Mouse (Mus musculus): ENCODE results near the gene Olfr452. TPM values are rescaled to one million over a fixed set of nuclear protein-coding genes. Genes with fewer than 3 reads are reported as not detected.

The Olfr452 gene
- not detected in 2 replicates for polyA plus RNA-seq (2012; rRNA removed)

DNA sequence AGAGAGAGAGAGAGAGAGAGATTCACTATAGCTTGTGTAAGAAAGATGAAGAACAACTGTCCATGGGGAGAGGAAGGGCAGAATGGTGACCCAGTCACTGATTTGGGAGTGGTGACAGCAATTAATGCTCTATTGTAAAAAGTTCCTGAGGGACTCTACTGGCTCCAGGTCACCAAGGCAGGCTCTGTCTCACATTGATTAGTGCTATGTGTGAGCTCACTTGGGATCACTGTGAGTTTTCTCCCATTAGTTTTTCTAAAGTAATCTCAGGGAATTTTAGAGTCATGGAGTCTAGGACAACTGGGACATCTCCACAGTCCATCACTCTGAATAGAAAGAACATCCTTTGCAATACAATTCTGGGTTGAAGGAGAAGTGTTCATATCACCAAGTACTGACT, at the start of gene Olfr452:
TSS of gene Olfr452 (plus strand) at position 301 of the 400 bp plus-strand sequence.

DNA sequence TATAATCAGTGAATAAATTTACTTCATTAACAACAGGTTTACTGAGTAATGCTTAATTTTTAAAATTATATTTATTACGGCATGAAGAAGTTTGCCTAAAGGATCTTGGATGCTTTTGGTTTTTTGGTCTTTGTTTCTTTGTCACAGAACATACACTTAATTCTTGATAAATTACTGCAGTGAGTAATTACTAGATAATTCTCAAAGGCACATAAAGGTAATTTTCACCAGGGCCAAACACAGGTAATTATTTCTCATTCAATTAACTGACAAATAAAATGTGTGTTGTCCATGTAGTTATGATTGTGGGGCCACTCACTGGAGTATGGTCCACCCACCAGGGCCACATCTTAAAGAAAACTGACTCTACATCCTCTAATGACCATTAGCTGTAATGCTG, 45.8 kb upstream of the Olfr452 start, which contains the start of gene Olfr453:
TSS of gene Olfr453 (plus strand) at position 301 of the 400 bp plus-strand sequence.

DNA sequence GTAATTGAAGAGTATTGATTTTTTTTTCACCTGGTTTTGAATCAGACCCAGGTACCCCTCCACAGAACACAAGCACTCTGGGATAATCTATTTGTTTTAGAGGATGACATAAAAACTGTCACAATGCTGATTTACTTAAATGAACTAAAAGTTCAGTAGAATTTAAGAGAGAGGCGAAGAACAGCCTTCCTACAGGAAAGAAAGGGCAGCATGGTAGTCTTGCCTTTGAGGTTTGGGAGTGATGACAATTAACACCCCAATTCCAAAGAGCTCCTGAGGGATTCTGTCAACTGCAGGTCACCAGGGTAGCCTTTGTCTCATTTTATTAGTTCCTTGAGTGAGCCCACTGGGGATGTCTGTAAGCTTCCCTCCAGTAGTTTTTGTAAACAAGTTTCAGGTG, 28.8 kb upstream of the Olfr452 start, which contains the start of gene Olfr38:
TSS of gene Olfr38 (plus strand) at position 301 of the 400 bp plus-strand sequence.

DNA sequence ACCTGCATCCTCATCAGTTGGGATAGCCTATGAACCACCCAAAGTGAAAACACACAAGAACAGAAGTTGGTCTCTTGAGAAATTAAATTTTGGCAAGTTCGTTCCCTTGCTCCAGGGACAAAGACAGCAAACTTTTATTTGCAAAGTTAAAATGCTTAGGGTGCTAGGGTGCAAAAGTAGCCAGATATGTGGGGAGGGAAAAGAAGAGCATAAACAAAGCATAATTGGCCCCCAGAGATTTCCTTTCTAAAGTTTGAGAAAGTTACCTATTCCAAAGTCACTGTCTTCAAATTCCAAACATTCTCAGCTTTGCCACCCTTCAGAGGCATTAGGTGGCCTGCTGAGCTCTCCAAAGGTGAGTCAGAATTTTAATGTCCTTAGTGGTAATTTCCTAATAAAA, 26.7 kb downstream of the Olfr452 start, which contains the start of gene Olfr450:
TSS of gene Olfr450 (plus strand) at position 301 of the 400 bp plus-strand sequence.

DNA sequence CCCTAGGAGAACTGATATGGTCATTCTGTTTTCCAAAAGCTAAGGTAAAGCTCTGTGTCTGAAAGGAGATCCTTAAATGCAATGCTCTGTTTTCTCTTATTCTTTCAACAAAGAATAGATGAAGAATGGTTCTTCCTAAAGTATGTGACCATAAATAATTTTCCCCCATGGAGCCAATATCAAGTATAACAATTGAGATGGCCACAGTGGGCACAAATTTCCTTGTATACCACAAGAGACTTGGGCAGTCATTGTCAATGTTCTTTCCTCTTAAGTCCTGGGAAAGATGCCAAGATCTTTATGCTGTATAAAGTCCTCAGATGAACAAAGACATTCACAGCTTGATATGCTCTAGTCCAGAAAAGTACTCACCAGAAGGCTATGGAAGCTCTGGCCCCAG, 49.2 kb downstream of the Olfr452 start, which contains the start of gene Olfr449:
TSS of gene Olfr449 (plus strand) at position 301 of the 400 bp plus-strand sequence.

Other genes starting within 250 kb of the Olfr452 start
- not detected in 2 replicates for gene Olfr455, start 237.5 kb upstream of the Olfr452 start, polyA plus RNA-seq (2012; rRNA removed)
- gene Tcaf3, start 187.4 kb upstream of the Olfr452 start, polyA plus RNA-seq (2012; rRNA removed): not detected in 2 replicates
- gene Tcaf2, start 139.8 kb upstream of the Olfr452 start, polyA plus RNA-seq (2012; rRNA removed): 0.08 and 0.13 TPM in 2 replicates
- gene Tcaf1, start 75.0 kb upstream of the Olfr452 start, polyA plus RNA-seq (2012; rRNA removed): 2.2 TPM in 2 replicates
- not detected in 2 replicates for gene Olfr453, start 45.7 kb upstream of the Olfr452 start, polyA plus RNA-seq (2012; rRNA removed)
- gene Olfr38, start 28.7 kb upstream of the Olfr452 start, polyA plus RNA-seq (2012; rRNA removed): not detected in 2 replicates
- gene Olfr450, start 26.8 kb downstream of the Olfr452 start, polyA plus RNA-seq (2012; rRNA removed): not detected in 2 replicates
- not detected in 2 replicates for gene Olfr449, start 49.3 kb downstream of the Olfr452 start, polyA plus RNA-seq (2012; rRNA removed)
- gene Olfr448, start 105.3 kb downstream of the Olfr452 start, polyA plus RNA-seq (2012; rRNA removed): not detected in 2 replicates
- gene Olfr447, start 123.8 kb downstream of the Olfr452 start, polyA plus RNA-seq (2012; rRNA removed): not detected in 2 replicates
- gene Olfr446, start 136.3 kb downstream of the Olfr452 start, polyA plus RNA-seq (2012; rRNA removed): not detected in 2 replicates
- gene Olfr444, start 164.0 kb downstream of the Olfr452 start, polyA plus RNA-seq (2012; rRNA removed): not detected in 2 replicates